Mouse (Mus musculus) lung, postnatal 0 days (tissue): Measurements from ENCODE around the gene Arl6ip1.

Experiments used
- CTCF ChIP-seq: IDR thresholded peaks from 2 replicates; pipeline ENCODE4 v1.5.1; 2016; ENCODE audit warnings: antibody characterized with exemption, mild to moderate bottlenecking
- EP300 ChIP-seq: IDR thresholded peaks from 2 replicates; pipeline ENCODE4 v1.6.1; 2016; ENCODE audit warnings: antibody characterized with exemption, mild to moderate bottlenecking, control low read depth

DNA sequence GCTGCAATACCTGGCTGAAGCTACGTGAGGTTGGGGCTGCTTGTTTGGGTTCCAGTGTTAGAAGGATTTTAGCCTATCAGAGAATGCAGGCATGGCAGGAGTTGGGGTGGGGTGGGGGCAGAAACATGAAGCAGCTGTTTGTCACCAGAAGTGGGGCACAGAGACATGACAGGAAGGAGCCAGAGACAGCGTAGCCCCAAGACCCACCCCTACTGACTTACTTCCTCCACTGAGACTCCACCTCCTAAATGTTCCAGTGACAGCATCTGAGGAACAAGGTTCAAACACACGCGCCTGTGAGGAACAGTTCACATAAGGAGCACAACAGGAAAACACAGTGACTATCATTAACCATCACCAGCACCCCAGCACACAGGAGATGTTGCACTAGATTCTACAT, 49.5 kb downstream of the Arl6ip1 start:
- TF ChIP-seq CTCF (no peak), EP300 (no peak)
